Mouse (Mus musculus): ENCODE measurements around the gene Mrps16. TPM values are rescaled to one million over a fixed set of nuclear protein-coding genes. Genes with fewer than 3 reads are reported as not detected.
A peak's percentile ranks its signal among the peaks of the same experiment; 100 is the strongest.

Gene Mrps16
- polyA plus RNA-seq, 1 experiment = 44.9 TPM

GRCm38 (mm10) chr14:20371854-20372253 is 21.6 kb downstream of the Mrps16 start:
- Histone ChIP-seq H3K4me1 (ENCODE audit: control insufficient read depth, insufficient read depth, low read length) (no peaks in the 10 kb centered on the region), H3K4me3 (ENCODE audit: insufficient read depth, low read length) (no peak overlapping the region), H3K27ac (ENCODE audit: insufficient read depth, low read length) (no peak overlapping the region)
- no peak for TF ChIP-seq POLR2A (IDR thresholded peaks at IDR 0.05; ENCODE audit: extremely low read depth, insufficient read depth, low read length)
- no peak for TF ChIP-seq CTCF (IDR thresholded peaks at IDR 0.05; ENCODE audit: extremely low read depth, insufficient read depth, low read length)

- Histone ChIP-seq H3K27ac (ENCODE audit: insufficient read depth, low read length) (no peak overlapping the region), H3K4me3 (ENCODE audit: insufficient read depth, low read length) (no peak overlapping the region), H3K4me1 (ENCODE audit: control insufficient read depth, insufficient read depth, low read length) (no peaks in the 10 kb centered on the region)
- TF ChIP-seq CTCF (IDR thresholded peaks at IDR 0.05; ENCODE audit: extremely low read depth, insufficient read depth, low read length) (no peak), POLR2A (IDR thresholded peaks at IDR 0.05; ENCODE audit: extremely low read depth, insufficient read depth, low read length) (no peak)
Measured at GRCm38 (mm10) chr14:20370798-20371197, 22.6 kb downstream of the Mrps16 start.

DNA sequence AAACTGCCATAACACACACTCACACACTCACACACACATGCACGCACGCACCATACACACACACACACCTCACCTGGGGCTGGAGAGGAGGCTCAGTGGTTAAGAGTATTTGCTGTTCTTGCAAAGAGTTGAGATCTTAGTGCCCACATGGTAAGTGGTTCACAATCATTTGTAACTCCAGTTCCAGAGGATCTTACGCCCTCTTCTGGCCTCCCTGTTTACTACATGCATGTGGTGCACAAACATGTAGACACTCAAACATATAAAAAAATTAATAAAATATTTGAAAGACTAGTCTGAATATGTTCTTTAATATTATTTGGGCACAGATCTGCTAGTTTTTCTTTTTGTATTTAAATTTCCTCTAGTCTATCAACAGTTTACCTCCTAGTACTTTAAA is 25.2 kb downstream of the Mrps16 start:
- TF ChIP-seq CTCF (IDR thresholded peaks at IDR 0.05; ENCODE audit: extremely low read depth, insufficient read depth, low read length) (no peak), POLR2A (IDR thresholded peaks at IDR 0.05; ENCODE audit: extremely low read depth, insufficient read depth, low read length) (no peak)
- no peak overlapping the region for H3K4me3 ChIP-seq (ENCODE audit: insufficient read depth, low read length)
- H3K4me1 ChIP-seq (ENCODE audit: control insufficient read depth, insufficient read depth, low read length) = no peaks in the 10 kb centered on the region
- no peak overlapping the region for H3K27ac ChIP-seq (ENCODE audit: insufficient read depth, low read length)

GRCm38 (mm10) chr14:20363230-20363629 is 30.2 kb downstream of the Mrps16 start:
- Histone ChIP-seq H3K4me3 (ENCODE audit: insufficient read depth, low read length) (no peak overlapping the region), H3K4me1 (ENCODE audit: control insufficient read depth, insufficient read depth, low read length) (no peaks in the 10 kb centered on the region), H3K27ac (ENCODE audit: insufficient read depth, low read length) (no peak overlapping the region)
- no peak for TF ChIP-seq POLR2A (IDR thresholded peaks at IDR 0.05; ENCODE audit: extremely low read depth, insufficient read depth, low read length)
- TF ChIP-seq CTCF (IDR thresholded peaks at IDR 0.05; ENCODE audit: extremely low read depth, insufficient read depth, low read length) = no peak

- Histone ChIP-seq H3K27ac (ENCODE audit: insufficient read depth, low read length) (peak within 1 kb of the TSS; percentile 11; the same call in 1 of the 2 replicates), H3K4me1 (ENCODE audit: control insufficient read depth, insufficient read depth, low read length) (0 out of 2 replicates have a peak, but pooled peaks cover 4% of the 10 kb centered on the region), H3K4me3 (ENCODE audit: insufficient read depth, low read length) (peak within 1 kb of the TSS; percentile 87)
- TF ChIP-seq CTCF (IDR thresholded peaks at IDR 0.05; ENCODE audit: extremely low read depth, insufficient read depth, low read length) = no peak
- peak; percentile 89 for TF ChIP-seq POLR2A (IDR thresholded peaks at IDR 0.05; ENCODE audit: extremely low read depth, insufficient read depth, low read length)
Measured at GRCm38 (mm10) chr14:20347991-20348541, 45.4 kb downstream of the Mrps16 start, which contains the start of the genes Ecd and Fam149b. TSS of gene Ecd (minus strand) at chr14:20348121. TSS of gene Fam149b (plus strand) at chr14:20348162.

GRCm38 (mm10) chr14:20347441-20347990 is 45.9 kb downstream of the Mrps16 start:
- H3K27ac ChIP-seq (ENCODE audit: insufficient read depth, low read length) = no peak overlapping the region
- 0 out of 2 replicates have a peak, but pooled peaks cover 4% of the 10 kb centered on the region for H3K4me1 ChIP-seq (ENCODE audit: control insufficient read depth, insufficient read depth, low read length)
- TF ChIP-seq POLR2A (IDR thresholded peaks at IDR 0.05; ENCODE audit: extremely low read depth, insufficient read depth, low read length) (no peak), CTCF (IDR thresholded peaks at IDR 0.05; ENCODE audit: extremely low read depth, insufficient read depth, low read length) (no peak)
- H3K4me3 ChIP-seq (ENCODE audit: insufficient read depth, low read length) = peak overlapping the region; percentile 87

DNA sequence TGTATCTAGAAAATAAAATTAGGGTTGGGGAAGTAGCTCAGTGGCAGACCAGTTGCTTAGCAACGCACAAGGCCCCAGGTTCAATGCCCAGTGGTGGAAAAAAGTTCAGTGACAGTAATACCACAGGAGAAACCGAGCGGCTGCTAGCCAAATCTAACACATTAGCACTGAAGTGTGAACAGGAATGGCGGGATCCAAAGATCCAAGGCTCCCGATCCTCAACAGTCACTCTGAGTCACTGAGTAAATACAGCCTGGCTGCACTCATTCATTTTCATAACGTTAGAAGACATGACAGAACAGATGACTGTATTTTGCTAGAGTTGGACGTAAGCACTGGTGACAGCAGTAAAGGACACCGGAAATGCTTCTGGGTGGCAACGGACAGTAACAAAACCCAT is 47.5 kb downstream of the Mrps16 start:
- TF ChIP-seq CTCF (IDR thresholded peaks at IDR 0.05; ENCODE audit: extremely low read depth, insufficient read depth, low read length) (no peak), POLR2A (IDR thresholded peaks at IDR 0.05; ENCODE audit: extremely low read depth, insufficient read depth, low read length) (no peak)
- no peak overlapping the region for H3K27ac ChIP-seq (ENCODE audit: insufficient read depth, low read length)
- no peak overlapping the region for H3K4me3 ChIP-seq (ENCODE audit: insufficient read depth, low read length)
- H3K4me1 ChIP-seq (ENCODE audit: control insufficient read depth, insufficient read depth, low read length) = 0 out of 2 replicates have a peak, but pooled peaks cover 4% of the 10 kb centered on the region

- no peak overlapping the region for H3K27ac ChIP-seq (ENCODE audit: insufficient read depth, low read length)
- TF ChIP-seq CTCF (IDR thresholded peaks at IDR 0.05; ENCODE audit: extremely low read depth, insufficient read depth, low read length) (no peak), POLR2A (IDR thresholded peaks at IDR 0.05; ENCODE audit: extremely low read depth, insufficient read depth, low read length) (no peak)
- no peak overlapping the region for H3K4me3 ChIP-seq (ENCODE audit: insufficient read depth, low read length)
- 0 out of 2 replicates have a peak, but pooled peaks cover under 1% of the 10 kb centered on the region for H3K4me1 ChIP-seq (ENCODE audit: control insufficient read depth, insufficient read depth, low read length)
Measured at GRCm38 (mm10) chr14:20340866-20341265, 52.6 kb downstream of the Mrps16 start.

- H3K4me3 ChIP-seq (ENCODE audit: insufficient read depth, low read length) = no peak overlapping the region
- peak; percentile 34; the same call in 1 of the 2 replicates for TF ChIP-seq CTCF (IDR thresholded peaks at IDR 0.05; ENCODE audit: extremely low read depth, insufficient read depth, low read length)
- no peak for TF ChIP-seq POLR2A (IDR thresholded peaks at IDR 0.05; ENCODE audit: extremely low read depth, insufficient read depth, low read length)
- no peak overlapping the region for H3K27ac ChIP-seq (ENCODE audit: insufficient read depth, low read length)
- no peaks in the 10 kb centered on the region for H3K4me1 ChIP-seq (ENCODE audit: control insufficient read depth, insufficient read depth, low read length)
Measured at GRCm38 (mm10) chr14:20340149-20340548, 53.3 kb downstream of the Mrps16 start.

DNA sequence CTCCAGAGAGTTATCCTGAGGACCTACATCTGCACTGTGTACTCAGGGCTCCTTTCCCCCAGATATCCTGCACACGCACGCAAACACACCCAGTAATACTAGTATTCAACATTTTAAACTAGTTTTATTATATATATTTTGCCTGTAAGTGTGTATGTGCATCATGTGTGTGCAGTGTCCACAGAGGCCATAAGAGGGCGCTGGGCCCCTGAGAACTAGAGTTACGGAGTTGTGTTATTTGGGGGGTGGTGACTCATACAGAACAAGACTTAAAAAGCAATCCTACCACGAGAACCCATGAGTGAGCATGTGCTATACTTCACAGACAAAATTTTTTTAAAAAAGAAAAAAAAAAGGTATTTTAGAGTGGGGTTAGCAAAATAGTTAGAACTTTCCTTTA is 54.0 kb downstream of the Mrps16 start:
- Histone ChIP-seq H3K4me3 (ENCODE audit: insufficient read depth, low read length) (no peak overlapping the region), H3K27ac (ENCODE audit: insufficient read depth, low read length) (no peak overlapping the region), H3K4me1 (ENCODE audit: control insufficient read depth, insufficient read depth, low read length) (no peaks in the 10 kb centered on the region)
- TF ChIP-seq CTCF (IDR thresholded peaks at IDR 0.05; ENCODE audit: extremely low read depth, insufficient read depth, low read length) (no peak), POLR2A (IDR thresholded peaks at IDR 0.05; ENCODE audit: extremely low read depth, insufficient read depth, low read length) (no peak)

Other genes with a start within 250 kb of the Mrps16 start
- gene Kcnk5, start 211.8 kb downstream of the Mrps16 start, polyA plus RNA-seq (2012; rRNA removed) = 0.55 and 0.71 TPM in 2 replicates
- gene Kcnk16, start 124.4 kb downstream of the Mrps16 start, polyA plus RNA-seq (2012; rRNA removed) = not detected in 2 replicates
- gene Nudt13, start 98.9 kb downstream of the Mrps16 start, polyA plus RNA-seq (2012; rRNA removed) = 30.4 and 32.7 TPM in 2 replicates
- gene Ecd, start 45.5 kb downstream of the Mrps16 start, polyA plus RNA-seq (2012; rRNA removed) = 31.8 and 32.5 TPM in 2 replicates
- gene Fam149b, start 45.5 kb downstream of the Mrps16 start, polyA plus RNA-seq (2012; rRNA removed) = 56.6 and 61.0 TPM in 2 replicates
- gene Dnajc9, start 4.7 kb downstream of the Mrps16 start, polyA plus RNA-seq (2012; rRNA removed) = 37.0 and 37.2 TPM in 2 replicates
- 1.5 and 3.3 TPM in 2 replicates for gene Cfap70, start 58.6 kb upstream of the Mrps16 start, polyA plus RNA-seq (2012; rRNA removed)
- gene Anxa7, start 86.5 kb upstream of the Mrps16 start, polyA plus RNA-seq (2012; rRNA removed) = 86.0 and 89.0 TPM in 2 replicates
- gene Mss51, start 103.3 kb upstream of the Mrps16 start, polyA plus RNA-seq (2012; rRNA removed) = 0.33 and 0.42 TPM in 2 replicates
- gene Ppp3cb, start 152.9 kb upstream of the Mrps16 start, polyA plus RNA-seq (2012; rRNA removed) = 162 and 167 TPM in 2 replicates
- gene Usp54, start 247.4 kb upstream of the Mrps16 start, polyA plus RNA-seq (2012; rRNA removed) = 47.8 and 49.8 TPM in 2 replicates

All from cortical plate, adult 2 months (tissue).